Mouse (Mus musculus): ENCODE results near the gene Ctdsp1. TPM values are rescaled to one million over a fixed set of nuclear protein-coding genes. Genes with fewer than 3 reads are reported as not detected.
"Not testable (repeated sequence)": the region's sequence is repeated elsewhere in the genome, so short reads cannot be mapped to it uniquely, and the experiment has no call there.

The Ctdsp1 gene
- polyA plus RNA-seq, 1 experiment from 2014 or later, result 16.8 TPM

DNA sequence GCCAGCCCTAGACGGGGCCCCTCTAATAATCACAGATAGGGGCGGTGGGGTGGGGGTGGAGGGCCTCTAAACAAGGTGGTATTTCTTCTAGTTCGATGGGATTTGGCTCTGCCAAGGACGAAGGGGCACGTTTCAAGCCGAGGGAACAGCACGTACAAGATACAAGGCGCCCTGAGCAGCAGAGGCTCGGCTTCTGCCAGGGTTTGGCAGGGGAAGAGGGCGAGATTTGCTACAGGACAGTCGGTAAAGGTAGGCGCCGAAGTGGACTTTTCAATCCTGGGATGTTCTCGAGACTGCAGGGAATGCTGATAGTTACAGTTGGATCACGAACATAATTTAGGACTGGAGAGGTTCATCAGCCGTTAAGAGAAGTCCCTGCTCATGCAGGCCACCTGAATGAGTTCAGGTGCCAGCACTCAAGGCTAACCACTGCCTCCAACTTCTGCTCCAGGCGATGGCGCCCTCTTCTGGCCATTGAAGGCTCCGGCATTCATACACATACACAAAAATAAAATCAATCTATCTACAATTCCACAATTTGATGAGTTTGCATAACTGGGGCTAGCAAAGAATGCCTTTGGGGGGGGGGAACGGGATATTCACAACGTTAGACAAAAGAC lies 912 bp upstream of the Ctdsp1 start:
- Histone ChIP-seq H3K27ac (replicated peaks) (peak overlapping the region; percentile 83), H3K4me3 (replicated peaks) (peak overlapping the region; percentile 14; the same call in 1 of the 2 replicates), H3K27me3 (replicated peaks) (peaks cover 9% of the 10 kb centered on the region), H3K36me3 (peaks cover 6% of the 10 kb centered on the region), H3K4me1 (peaks cover 44% of the 10 kb centered on the region), H3K4me2 (peak overlapping the region; percentile 95), H3K9me3 (replicated peaks) (no peaks in the 10 kb centered on the region), H3K9ac (replicated peaks) (0 out of 2 replicates have a peak overlapping the region, but pooled peaks have one; percentile 7)
- no peak for ATAC-seq (ENCODE audit: low FRiP score)
- 7% methylated on average over 21 of the region's 21 CpGs for WGBS

DNA sequence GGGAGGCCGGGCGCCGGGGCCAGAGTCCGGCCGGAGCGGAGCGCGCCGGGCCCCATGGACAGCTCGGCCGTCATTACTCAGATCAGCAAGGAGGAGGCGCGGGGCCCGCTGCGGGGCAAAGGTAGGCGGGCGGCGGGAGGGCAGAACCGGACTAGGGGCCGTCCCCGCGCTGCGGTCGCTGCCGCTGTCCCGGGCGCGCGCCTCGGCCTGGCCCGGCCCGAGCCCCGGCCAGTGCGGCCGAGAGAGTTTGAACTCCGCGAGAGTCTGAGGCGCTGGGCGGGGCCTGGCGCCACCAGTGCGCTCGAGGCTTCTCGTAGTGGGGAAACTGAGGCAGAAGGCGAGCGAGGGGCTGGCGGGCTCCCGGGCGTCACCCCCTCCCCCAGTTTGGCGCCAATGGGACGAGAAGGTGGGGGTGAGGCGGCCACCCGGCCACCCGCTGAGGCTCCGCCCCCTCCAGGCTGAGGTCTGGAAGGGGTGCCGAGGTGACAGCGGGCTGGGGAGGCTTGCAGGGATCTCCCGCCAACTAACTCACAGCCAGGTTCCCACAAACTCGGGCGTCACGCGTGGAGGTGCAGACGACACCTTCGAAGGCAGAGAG lies 634 bp downstream of the Ctdsp1 start:
- peak overlapping the region; percentile 95 for H3K4me2 ChIP-seq
- H3K27me3 ChIP-seq (replicated peaks), result peaks cover 9% of the 10 kb centered on the region
- H3K27ac ChIP-seq (replicated peaks), result peak overlapping the region; percentile 83
- peak overlapping the region; percentile 70 for H3K9ac ChIP-seq (replicated peaks)
- peaks cover 6% of the 10 kb centered on the region for H3K36me3 ChIP-seq
- no peaks in the 10 kb centered on the region for H3K9me3 ChIP-seq (replicated peaks)
- H3K4me3 ChIP-seq (replicated peaks), result peak overlapping the region; percentile 92
- under 1% methylated on average over 47 of the region's 63 CpGs for WGBS
- H3K4me1 ChIP-seq, result peaks cover 40% of the 10 kb centered on the region
- ATAC-seq (ENCODE audit: low FRiP score), result peak; percentile 36; the same call in 1 of the 2 replicates

DNA sequence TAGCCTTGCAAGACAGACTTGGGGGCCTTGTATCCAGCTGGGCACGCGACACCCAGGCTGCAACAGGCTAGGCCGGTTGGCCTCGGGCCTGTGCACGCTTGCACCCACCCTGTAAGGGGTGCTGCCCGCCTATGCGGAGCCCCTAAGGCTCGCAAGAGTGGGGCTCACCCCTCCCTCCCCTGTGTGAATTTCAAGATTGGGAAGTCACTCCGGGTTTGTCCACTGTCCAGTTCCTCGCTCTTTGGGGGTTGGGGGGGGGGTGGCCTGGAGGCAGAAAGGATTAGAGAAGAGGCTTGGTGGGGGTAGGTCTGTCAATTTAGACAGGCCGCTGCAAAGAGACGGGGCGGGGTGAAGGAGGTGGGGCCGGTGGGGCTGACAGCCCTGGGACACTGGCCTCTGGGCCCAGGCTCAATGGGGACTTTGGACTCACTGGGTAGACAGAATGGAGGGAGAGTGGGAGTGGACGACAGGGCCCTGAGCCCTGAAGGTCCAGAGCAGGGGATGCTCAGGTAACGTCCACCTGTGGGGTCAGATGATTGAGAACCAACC lies 1.2 kb downstream of the Ctdsp1 start:
- H3K4me1 ChIP-seq, result peaks cover 38% of the 10 kb centered on the region
- peaks cover 9% of the 10 kb centered on the region for H3K27me3 ChIP-seq (replicated peaks)
- peaks cover 6% of the 10 kb centered on the region for H3K36me3 ChIP-seq
- H3K9ac ChIP-seq (replicated peaks), result peak overlapping the region; percentile 70
- H3K4me3 ChIP-seq (replicated peaks), result peak overlapping the region; percentile 92
- 4% methylated on average over 16 of the region's 16 CpGs for WGBS
- 0 out of 2 replicates have a peak, but pooled peaks have one; percentile 2 for ATAC-seq (ENCODE audit: low FRiP score)
- peak overlapping the region; percentile 83 for H3K27ac ChIP-seq (replicated peaks)
- H3K9me3 ChIP-seq (replicated peaks), result no peaks in the 10 kb centered on the region
- peak overlapping the region; percentile 95 for H3K4me2 ChIP-seq

GRCm38 (mm10) chr1:74393010-74393409 lies 1.7 kb downstream of the Ctdsp1 start:
- peak overlapping the region; percentile 95 for H3K4me2 ChIP-seq
- H3K9me3 ChIP-seq (replicated peaks), result no peaks in the 10 kb centered on the region
- H3K27me3 ChIP-seq (replicated peaks), result peaks cover 9% of the 10 kb centered on the region
- no peak for ATAC-seq (ENCODE audit: low FRiP score)
- peaks cover 43% of the 10 kb centered on the region for H3K4me1 ChIP-seq
- H3K27ac ChIP-seq (replicated peaks), result no peak overlapping the region; the same call in 1 of the 2 replicates
- peak overlapping the region; percentile 70 for H3K9ac ChIP-seq (replicated peaks)
- H3K36me3 ChIP-seq, result peaks cover 6% of the 10 kb centered on the region
- peak overlapping the region; percentile 92 for H3K4me3 ChIP-seq (replicated peaks)
- 55% methylated on average over 7 of the region's 7 CpGs for WGBS

DNA sequence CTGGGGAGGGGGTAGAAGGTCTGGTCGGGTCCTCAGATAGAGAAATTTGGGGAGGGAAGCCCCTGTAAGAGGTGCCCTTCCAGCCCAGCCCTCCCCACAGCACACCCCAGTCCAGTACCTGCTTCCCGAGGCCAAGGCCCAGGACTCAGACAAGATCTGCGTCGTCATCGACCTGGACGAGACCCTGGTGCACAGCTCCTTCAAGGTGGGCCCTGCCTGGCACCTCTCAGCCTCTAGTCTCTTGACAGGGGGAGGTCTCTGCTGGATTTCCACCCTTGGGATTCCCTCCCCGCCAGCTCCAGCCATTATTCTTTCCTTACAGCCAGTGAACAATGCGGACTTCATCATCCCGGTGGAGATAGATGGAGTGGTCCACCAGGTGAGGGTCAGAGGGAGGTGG lies 2.4 kb downstream of the Ctdsp1 start:
- 91% methylated on average over 9 of the region's 9 CpGs for WGBS
- H3K27me3 ChIP-seq (replicated peaks), result peaks cover 9% of the 10 kb centered on the region
- no peak overlapping the region for H3K4me2 ChIP-seq
- no peak for ATAC-seq (ENCODE audit: low FRiP score)
- H3K9ac ChIP-seq (replicated peaks), result no peak overlapping the region
- peaks cover 6% of the 10 kb centered on the region for H3K36me3 ChIP-seq
- H3K27ac ChIP-seq (replicated peaks), result no peak overlapping the region
- peaks cover 46% of the 10 kb centered on the region for H3K4me1 ChIP-seq
- H3K4me3 ChIP-seq (replicated peaks), result no peak overlapping the region
- H3K9me3 ChIP-seq (replicated peaks), result no peaks in the 10 kb centered on the region

GRCm38 (mm10) chr1:74394311-74394710 lies 3.0 kb downstream of the Ctdsp1 start:
- 94% methylated on average over 9 of the region's 9 CpGs for WGBS
- no peak for ATAC-seq (ENCODE audit: low FRiP score)
- no peaks in the 10 kb centered on the region for H3K9me3 ChIP-seq (replicated peaks)
- no peak overlapping the region for H3K9ac ChIP-seq (replicated peaks)
- no peak overlapping the region for H3K4me2 ChIP-seq
- no peak overlapping the region for H3K27ac ChIP-seq (replicated peaks)
- peaks cover 9% of the 10 kb centered on the region for H3K27me3 ChIP-seq (replicated peaks)
- peaks cover 6% of the 10 kb centered on the region for H3K36me3 ChIP-seq
- no peak overlapping the region for H3K4me3 ChIP-seq (replicated peaks)
- H3K4me1 ChIP-seq, result peaks cover 46% of the 10 kb centered on the region

DNA sequence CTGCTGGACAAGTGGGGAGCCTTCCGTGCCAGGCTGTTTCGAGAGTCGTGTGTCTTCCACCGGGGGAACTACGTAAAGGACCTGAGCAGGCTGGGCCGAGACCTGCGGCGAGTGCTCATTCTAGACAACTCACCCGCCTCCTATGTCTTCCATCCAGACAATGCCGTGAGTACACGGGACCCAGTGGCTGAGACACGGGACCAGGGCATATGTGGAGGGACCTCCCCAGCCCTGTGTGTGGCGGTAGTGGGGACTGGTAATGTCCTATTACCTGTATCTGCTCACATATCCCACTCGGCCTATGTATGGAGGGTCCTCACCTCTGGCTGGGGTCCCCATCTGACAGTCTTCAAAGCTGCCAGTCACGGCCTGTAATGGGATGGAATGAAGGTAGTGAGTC lies 3.5 kb downstream of the Ctdsp1 start:
- no peak for ATAC-seq (ENCODE audit: low FRiP score)
- Histone ChIP-seq H3K36me3 (peaks cover 6% of the 10 kb centered on the region), H3K4me3 (replicated peaks) (no peak overlapping the region), H3K4me2 (no peak overlapping the region), H3K27ac (replicated peaks) (no peak overlapping the region), H3K9me3 (replicated peaks) (no peaks in the 10 kb centered on the region), H3K27me3 (replicated peaks) (peaks cover 7% of the 10 kb centered on the region), H3K4me1 (peaks cover 43% of the 10 kb centered on the region), H3K9ac (replicated peaks) (no peak overlapping the region)
- 91% methylated on average over 15 of the region's 15 CpGs for WGBS

DNA sequence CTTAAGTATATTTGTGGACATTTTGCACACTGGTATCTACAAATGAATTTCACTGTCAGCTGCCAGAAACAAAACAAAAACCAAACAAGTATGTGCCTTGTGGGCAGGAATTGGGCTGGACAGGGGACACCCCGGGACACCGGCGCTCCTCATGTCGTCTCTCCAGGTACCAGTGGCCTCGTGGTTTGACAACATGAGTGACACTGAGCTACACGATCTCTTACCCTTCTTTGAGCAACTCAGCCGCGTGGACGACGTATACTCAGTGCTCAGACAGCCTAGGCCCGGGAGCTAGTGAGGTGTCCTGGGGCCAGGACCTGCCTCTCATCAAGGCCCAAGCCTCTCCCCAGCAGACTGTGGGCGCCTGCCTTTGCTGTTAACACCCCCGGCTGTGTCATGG lies 4.0 kb downstream of the Ctdsp1 start:
- peaks cover 6% of the 10 kb centered on the region for H3K36me3 ChIP-seq
- no peaks in the 10 kb centered on the region for H3K9me3 ChIP-seq (replicated peaks)
- no peak overlapping the region for H3K27ac ChIP-seq (replicated peaks)
- no peak overlapping the region for H3K4me2 ChIP-seq
- H3K4me1 ChIP-seq, result peaks cover 38% of the 10 kb centered on the region
- ATAC-seq (ENCODE audit: low FRiP score), result no peak
- H3K4me3 ChIP-seq (replicated peaks), result no peak overlapping the region
- peaks cover 7% of the 10 kb centered on the region; the same call in 1 of the 2 replicates for H3K27me3 ChIP-seq (replicated peaks)
- WGBS, result 90% methylated on average over 13 of the region's 13 CpGs
- H3K9ac ChIP-seq (replicated peaks), result no peak overlapping the region

GRCm38 (mm10) chr1:74396456-74397222 lies 5.3 kb downstream of the Ctdsp1 start:
- Histone ChIP-seq H3K4me1 (peaks cover 28% of the 10 kb centered on the region), H3K27ac (replicated peaks) (peak overlapping the region; percentile 81; the same call in 1 of the 2 replicates), H3K9ac (replicated peaks) (peak overlapping the region; percentile 44; the same call in 1 of the 2 replicates), H3K4me2 (peak overlapping the region; percentile 82), H3K4me3 (replicated peaks) (peak overlapping the region; percentile 45)
- H3K36me3 ChIP-seq; ATAC-seq (ENCODE audit: low FRiP score); H3K27me3 ChIP-seq (replicated peaks); H3K9me3 ChIP-seq (replicated peaks): not testable (repeated sequence)
- 10% methylated on average over 12 of the region's 12 CpGs for WGBS

DNA sequence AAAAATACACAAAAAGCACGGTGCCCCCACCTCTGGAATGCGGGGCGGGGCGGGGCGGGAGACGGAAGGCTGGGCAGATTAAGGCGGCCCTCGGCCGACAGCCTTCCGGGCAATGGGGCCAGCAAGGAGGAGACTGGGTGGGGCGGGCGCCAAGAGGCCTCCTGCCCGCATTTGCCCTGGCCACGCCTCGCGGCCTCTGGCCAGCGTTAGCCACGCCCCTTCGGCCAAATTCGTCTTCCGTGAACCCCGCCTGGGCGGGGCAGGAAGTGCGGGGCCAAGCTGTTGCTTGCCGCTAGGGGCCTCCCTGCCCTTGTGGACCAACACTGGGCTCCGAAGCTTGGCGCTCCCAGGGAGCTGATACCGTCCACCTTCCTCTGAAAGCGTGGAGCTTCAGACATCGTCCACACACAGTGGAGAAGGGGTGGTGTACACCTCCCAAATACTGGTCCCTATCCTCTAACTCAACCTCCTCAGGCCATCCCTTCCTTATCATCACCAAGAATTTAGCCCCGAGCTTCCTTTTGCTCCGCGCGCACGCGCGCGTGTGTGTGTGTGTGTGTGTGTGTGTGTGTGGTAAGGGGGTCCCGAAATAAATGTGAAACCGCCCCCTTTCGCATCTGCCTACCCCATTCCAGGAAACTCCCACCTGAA lies 6.1 kb downstream of the Ctdsp1 start:
- peaks cover 6% of the 10 kb centered on the region for H3K36me3 ChIP-seq
- H3K4me3 ChIP-seq (replicated peaks), result peak overlapping the region; percentile 45
- peak overlapping the region; percentile 44 for H3K9ac ChIP-seq (replicated peaks)
- ATAC-seq (ENCODE audit: low FRiP score), result peak; percentile 87
- peak overlapping the region; percentile 81 for H3K27ac ChIP-seq (replicated peaks)
- peak overlapping the region; percentile 82 for H3K4me2 ChIP-seq
- H3K4me1 ChIP-seq, result peaks cover 23% of the 10 kb centered on the region
- no peaks in the 10 kb centered on the region for H3K27me3 ChIP-seq (replicated peaks)
- under 1% methylated on average over 41 of the region's 41 CpGs for WGBS
- no peaks in the 10 kb centered on the region for H3K9me3 ChIP-seq (replicated peaks)

DNA sequence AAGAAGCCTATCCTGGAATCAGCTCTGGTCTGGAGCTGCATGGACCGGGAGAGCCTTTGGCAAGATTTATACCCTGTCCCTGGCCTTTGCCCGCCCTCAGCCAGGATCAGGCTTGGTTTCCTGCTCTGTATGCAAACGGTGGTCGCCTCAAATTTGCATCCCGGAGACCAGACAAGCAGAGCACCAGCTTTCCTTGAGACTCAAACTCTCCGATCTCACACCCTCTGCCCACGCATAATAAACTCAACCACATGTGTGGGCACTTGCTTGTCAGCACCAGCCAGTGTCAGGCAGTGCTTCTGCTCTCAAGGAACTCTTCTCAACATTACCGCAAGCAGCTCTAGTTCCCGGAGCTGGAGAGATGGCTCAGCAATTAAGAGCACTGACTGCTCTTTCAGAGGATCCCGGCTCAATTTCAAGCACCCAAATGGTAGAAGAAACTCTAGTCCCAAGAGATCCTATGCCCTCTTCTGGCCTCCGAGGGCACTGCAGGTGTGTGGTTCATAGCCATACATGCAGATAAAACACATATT lies 6.7 kb downstream of the Ctdsp1 start:
- H3K9ac ChIP-seq (replicated peaks), result peak overlapping the region; percentile 44
- H3K27ac ChIP-seq (replicated peaks), result peak overlapping the region; percentile 81
- H3K4me3 ChIP-seq (replicated peaks), result peak overlapping the region; percentile 45
- peak overlapping the region; percentile 82 for H3K4me2 ChIP-seq
- peaks cover 17% of the 10 kb centered on the region for H3K4me1 ChIP-seq
- WGBS, result 3% methylated on average over 11 of the region's 11 CpGs
- H3K36me3 ChIP-seq, result peaks cover 6% of the 10 kb centered on the region
- ATAC-seq (ENCODE audit: low FRiP score), result peak; percentile 27; the same call in 1 of the 2 replicates
- no peaks in the 10 kb centered on the region for H3K27me3 ChIP-seq (replicated peaks)
- H3K9me3 ChIP-seq (replicated peaks), result no peaks in the 10 kb centered on the region
